Mouse (Mus musculus): ENCODE measurements around the gene Msantd2.
A peak's percentile ranks its signal among the peaks of the same experiment; 100 is the strongest.

Gene Msantd2

GRCm38 (mm10) chr9:37506023-37506422 is 16.9 kb downstream of the Msantd2 start:
- no peak for DNase-seq

GRCm38 (mm10) chr9:37512097-37512496 is 23.0 kb downstream of the Msantd2 start:
- DNase-seq = no peak

- DNase-seq = no peak
Measured at GRCm38 (mm10) chr9:37514456-37514855, 25.3 kb downstream of the Msantd2 start.

- DNase-seq = no peak
Measured at GRCm38 (mm10) chr9:37517467-37517866, 28.3 kb downstream of the Msantd2 start.

- peak; percentile 67 for DNase-seq
Measured at GRCm38 (mm10) chr9:37518991-37519390, 29.9 kb downstream of the Msantd2 start.

- DNase-seq = peak; percentile 49
Measured at GRCm38 (mm10) chr9:37519995-37520394, 30.9 kb downstream of the Msantd2 start.

- no peak for DNase-seq
Measured at GRCm38 (mm10) chr9:37525461-37525860, 36.3 kb downstream of the Msantd2 start.

GRCm38 (mm10) chr9:37526443-37527395 is 37.6 kb downstream of the Msantd2 start:
- DNase-seq = no peak

- no peak for DNase-seq
Measured at GRCm38 (mm10) chr9:37527396-37528224, 38.5 kb downstream of the Msantd2 start, which contains the start of gene Esam. TSS of gene Esam (plus strand) at chr9:37528078.

- DNase-seq = no peak
Measured at GRCm38 (mm10) chr9:37528225-37528970, 39.3 kb downstream of the Msantd2 start.

- DNase-seq = peak; percentile 63
Measured at GRCm38 (mm10) chr9:37530031-37530887, 41.1 kb downstream of the Msantd2 start.

GRCm38 (mm10) chr9:37530888-37531705 is 42.0 kb downstream of the Msantd2 start:
- no peak for DNase-seq

- no peak for DNase-seq
Measured at GRCm38 (mm10) chr9:37536851-37537250, 47.7 kb downstream of the Msantd2 start.

GRCm38 (mm10) chr9:37537658-37538250 is 48.6 kb downstream of the Msantd2 start:
- no peak for DNase-seq

GRCm38 (mm10) chr9:37539170-37540025 is 50.3 kb downstream of the Msantd2 start, which contains the start of gene Vsig2:
TSS of gene Vsig2 (plus strand) at chr9:37539255.
- no peak for DNase-seq

- no peak for DNase-seq
Measured at GRCm38 (mm10) chr9:37540226-37540625, 51.1 kb downstream of the Msantd2 start.

- no peak for DNase-seq
Measured at GRCm38 (mm10) chr9:37540701-37541575, 51.8 kb downstream of the Msantd2 start.
